Mouse (Mus musculus) liver, postnatal 0 days (tissue): ENCODE measurements around the gene Ier2.
"Not testable (repeated sequence)": the region's sequence is repeated elsewhere in the genome, so short reads cannot be mapped to it uniquely, and the experiment has no call there.

Source experiments
- CTCF ChIP-seq: sonication (generic); IDR thresholded peaks from 2 replicates; pipeline ENCODE4 v1.5.1; 2016; ENCODE audit warnings: antibody characterized with exemption, low read depth
- EP300 ChIP-seq: IDR thresholded peaks from 2 replicates; pipeline ENCODE4 v1.6.1; 2016; ENCODE audit warnings: antibody characterized with exemption, low read depth, mild to moderate bottlenecking

DNA sequence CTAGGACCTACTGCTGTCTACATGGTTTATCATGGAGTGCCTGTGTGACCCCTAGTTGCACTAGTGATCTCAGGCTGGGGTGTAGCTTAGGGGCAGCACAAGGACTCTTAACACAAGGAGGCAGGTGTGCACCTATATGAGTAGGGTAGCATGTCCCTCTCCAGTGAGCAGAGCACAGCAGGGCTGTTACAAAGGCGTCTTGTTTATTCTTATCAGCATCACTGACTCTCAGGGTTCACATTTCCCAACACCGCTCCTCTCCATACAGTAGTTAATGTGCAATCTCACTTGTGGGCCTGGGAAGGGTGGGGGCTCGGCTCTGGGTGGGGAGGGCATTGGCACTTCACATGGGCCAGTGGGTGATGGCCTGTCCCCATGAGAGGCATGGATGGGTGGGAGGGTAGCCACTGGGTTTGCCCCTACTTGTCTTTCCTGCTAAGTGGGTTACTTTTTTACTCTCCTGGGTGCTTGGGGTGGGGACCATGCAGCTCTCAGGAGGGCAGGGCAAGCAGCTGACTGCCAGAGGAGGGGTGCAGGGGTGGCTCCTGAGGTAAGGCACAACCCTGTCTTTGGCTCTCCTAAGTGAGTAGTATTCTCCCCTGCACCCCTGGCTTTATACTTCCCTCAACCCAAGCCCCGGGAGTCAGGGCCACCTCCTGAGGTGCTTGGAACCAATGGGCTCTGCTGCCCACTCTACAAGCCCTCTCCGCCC is 7.8 kb upstream of the Ier2 start:
- TF ChIP-seq CTCF, EP300: not testable (repeated sequence)
